In the genomic region with DNA sequence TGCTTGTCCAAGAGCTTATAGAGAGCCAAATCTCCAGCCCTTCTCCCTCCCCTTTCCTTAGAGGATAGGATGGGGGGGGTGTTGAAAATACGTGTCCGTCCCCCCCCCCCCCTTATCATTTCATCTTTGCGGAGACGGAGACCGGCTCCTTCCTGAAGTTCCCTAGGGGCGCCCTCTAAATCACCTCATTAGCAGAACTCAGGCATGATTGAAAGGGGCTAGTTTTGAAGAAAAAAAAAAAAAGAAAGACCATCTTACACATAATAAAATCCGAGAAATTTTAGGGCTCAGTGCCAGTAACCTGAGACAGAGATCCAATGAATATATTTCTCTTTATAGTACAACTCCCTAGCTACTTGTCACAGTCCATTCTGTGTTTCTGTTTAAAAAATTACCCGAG, we compare ENCODE assay signal across 25 mouse cellular contexts.
DNase-seq lines count a peak whose midpoint lies in the region; ATAC-seq and TF ChIP-seq lines count a peak whose summit lies in the region.
"Had no signal": no experiment of that assay in that cellular context is flagged by ENCODE, and none has a peak within 500 bp of the region (broad histone marks: within the 10 kb centered on the region; RNA-seq: fewer than 3 reads in every experiment).

No protein-coding gene starts in this region.

- H3K4me3 ChIP-seq in kidney, postnatal 0 days (replicated peaks; ENCODE audit: low read depth, low read length), result no peak overlapping the region
- no peak overlapping the region for H3K4me3 ChIP-seq in lung, postnatal 0 days (ENCODE audit: low read depth, low read length)
- no peak overlapping the region for H3K4me3 ChIP-seq in embryonic facial prominence, embryonic 14.5 days (ENCODE audit: low read depth, low read length)
- H3K4me3 ChIP-seq in limb, embryonic 15.5 days, result no peak overlapping the region
- H3K4me3 ChIP-seq in heart, embryonic 12.5 days, result no peak overlapping the region
- H3K4me3 ChIP-seq: embryonic facial prominence, embryonic 12.5 days; forebrain, embryonic 10.5 days; forebrain, embryonic 15.5 days; heart, adult 2 months; heart, embryonic 13.5 days; hindbrain, embryonic 15.5 days; liver, embryonic 13.5 days had no signal

- H3K4me1 ChIP-seq in kidney, postnatal 0 days (replicated peaks; ENCODE audit: insufficient read depth, low read length), result no peaks in the 10 kb centered on the region
- H3K4me1 ChIP-seq in lung, postnatal 0 days (ENCODE audit: insufficient read depth, low read depth, low read length), result no peaks in the 10 kb centered on the region
- H3K4me1 ChIP-seq in embryonic facial prominence, embryonic 14.5 days (ENCODE audit: control insufficient read depth, insufficient read depth, low read length), result no peaks in the 10 kb centered on the region
- H3K4me1 ChIP-seq in limb, embryonic 15.5 days, result peaks cover 3% of the 10 kb centered on the region; the same call in 1 of the 2 replicates
- H3K4me1 ChIP-seq in heart, embryonic 12.5 days (replicated peaks), result 0 out of 2 replicates have a peak, but pooled peaks cover 1% of the 10 kb centered on the region
- H3K4me1 ChIP-seq: embryonic facial prominence, embryonic 12.5 days; forebrain, embryonic 10.5 days; forebrain, embryonic 15.5 days; heart, embryonic 13.5 days; hindbrain, embryonic 15.5 days; liver, embryonic 13.5 days had no signal

- DNase-seq in kidney, postnatal 0 days (ENCODE audit: low spot score), result peak; percentile 19
- DNase-seq in kidney, postnatal 14 days, result no peak
- DNase-seq in lung, postnatal 0 days (ENCODE audit: low spot score), result no peak
- no peak for DNase-seq in lung, adult 18-20 months
- peak; percentile 71 for DNase-seq in embryonic facial prominence, embryonic 14.5 days (ENCODE audit: low spot score)
- DNase-seq in right cerebral cortex, postnatal 14 days, result no peak
- DNase-seq: adrenal gland, postnatal 25 days; B cell, adult 2 months; cerebellum, adult 18-20 months; cerebellum, postnatal 10 days; heart, adult 2 months; heart, postnatal 10 days; kidney, adult 11 months; kidney, postnatal 4 days; liver, embryonic 13.5 days; lung, postnatal 10 days had no signal

- H3K27ac ChIP-seq in kidney, postnatal 0 days, result no peak overlapping the region
- no peak overlapping the region for H3K27ac ChIP-seq in lung, postnatal 0 days (ENCODE audit: low read length)
- no peak overlapping the region for H3K27ac ChIP-seq in embryonic facial prominence, embryonic 14.5 days (replicated peaks; ENCODE audit: low read depth, low read length)
- H3K27ac ChIP-seq in limb, embryonic 15.5 days, result no peak overlapping the region
- no peak overlapping the region for H3K27ac ChIP-seq in heart, embryonic 12.5 days (ENCODE audit: poor library complexity, severe bottlenecking)
- H3K27ac ChIP-seq: embryonic facial prominence, embryonic 12.5 days; forebrain, embryonic 10.5 days; forebrain, embryonic 15.5 days; heart, adult 2 months; heart, embryonic 13.5 days; hindbrain, embryonic 15.5 days; liver, embryonic 13.5 days had no signal

- H3K27me3 ChIP-seq in kidney, postnatal 0 days (ENCODE audit: insufficient read depth, low read length), result no peaks in the 10 kb centered on the region
- H3K27me3 ChIP-seq in lung, postnatal 0 days (replicated peaks; ENCODE audit: insufficient read depth, low read length), result no peaks in the 10 kb centered on the region
- H3K27me3 ChIP-seq in embryonic facial prominence, embryonic 14.5 days (replicated peaks; ENCODE audit: control insufficient read depth, insufficient read depth, low read length), result no peaks in the 10 kb centered on the region
- H3K27me3 ChIP-seq in limb, embryonic 15.5 days, result no peaks in the 10 kb centered on the region
- H3K27me3 ChIP-seq in heart, embryonic 12.5 days (replicated peaks), result no peaks in the 10 kb centered on the region
- H3K27me3 ChIP-seq: embryonic facial prominence, embryonic 12.5 days; forebrain, embryonic 15.5 days; heart, embryonic 13.5 days; hindbrain, embryonic 15.5 days; liver, embryonic 13.5 days had no signal

- ATAC-seq in kidney, postnatal 0 days (replicated peaks; ENCODE audit: low FRiP score, low read depth), result no peak
- ATAC-seq in lung, postnatal 0 days, result no peak
- ATAC-seq in embryonic facial prominence, embryonic 14.5 days (ENCODE audit: low read depth), result no peak
- no peak for ATAC-seq in limb, embryonic 15.5 days (ENCODE audit: insufficient number of reproducible peaks, low FRiP score, low TSS enrichment, low read depth)
- ATAC-seq in heart, embryonic 12.5 days (ENCODE audit: insufficient number of reproducible peaks, low FRiP score), result no peak
- ATAC-seq: forebrain, embryonic 15.5 days; inflammation-experienced regulatory T-cells, adult 6 months had no signal

- no peak for TF ChIP-seq CTCF in kidney, postnatal 0 days (IDR thresholded peaks at IDR 0.05; ENCODE audit: low read depth)
- TF ChIP-seq CTCF in lung, postnatal 0 days (IDR thresholded peaks at IDR 0.05), result no peak

- no peaks in the 10 kb centered on the region for H3K36me3 ChIP-seq in kidney, postnatal 0 days (ENCODE audit: insufficient read depth, low read length)
- no peaks in the 10 kb centered on the region for H3K36me3 ChIP-seq in lung, postnatal 0 days (ENCODE audit: insufficient read depth, low read length)
- H3K36me3 ChIP-seq in embryonic facial prominence, embryonic 14.5 days (ENCODE audit: control insufficient read depth, insufficient read depth, low read length), result no peaks in the 10 kb centered on the region
- H3K36me3 ChIP-seq in limb, embryonic 15.5 days, result no peaks in the 10 kb centered on the region
- no peaks in the 10 kb centered on the region for H3K36me3 ChIP-seq in heart, embryonic 12.5 days
- H3K36me3 ChIP-seq: embryonic facial prominence, embryonic 12.5 days; forebrain, embryonic 10.5 days; forebrain, embryonic 15.5 days; heart, embryonic 13.5 days; hindbrain, embryonic 15.5 days; liver, embryonic 13.5 days had no signal

- WGBS in kidney, postnatal 0 days, result 23% methylated on average over 6 of the region's 8 CpGs
- 46% methylated on average over 7 of the region's 8 CpGs for whole genome bisulfite sequencing in lung, postnatal 0 days
- WGBS in embryonic facial prominence, embryonic 14.5 days, result 34% methylated on average over 8 of the region's 8 CpGs
- 13% methylated on average over 8 of the region's 8 CpGs for WGBS in limb, embryonic 15.5 days
- 64% methylated on average over 8 of the region's 8 CpGs for WGBS in heart, embryonic 12.5 days

- no peak overlapping the region for H3K4me2 ChIP-seq in kidney, postnatal 0 days (ENCODE audit: low read length)
- H3K4me2 ChIP-seq in lung, postnatal 0 days (replicated peaks; ENCODE audit: low read depth, low read length), result 0 out of 2 replicates have a peak overlapping the region, but pooled peaks have one; percentile 4
- no peak overlapping the region for H3K4me2 ChIP-seq in embryonic facial prominence, embryonic 14.5 days (ENCODE audit: low read depth, low read length)
- peak overlapping the region; percentile 14; the same call in 1 of the 2 replicates for H3K4me2 ChIP-seq in limb, embryonic 15.5 days
- no peak overlapping the region for H3K4me2 ChIP-seq in heart, embryonic 12.5 days
- H3K4me2 ChIP-seq: embryonic facial prominence, embryonic 12.5 days; forebrain, embryonic 15.5 days; heart, embryonic 13.5 days; hindbrain, embryonic 15.5 days; liver, embryonic 13.5 days; midbrain, embryonic 11.5 days had no signal

- no peaks in the 10 kb centered on the region for H3K9me3 ChIP-seq in kidney, postnatal 0 days (replicated peaks; ENCODE audit: low read length)
- H3K9me3 ChIP-seq in lung, postnatal 0 days (ENCODE audit: low read length), result no peaks in the 10 kb centered on the region
- no peaks in the 10 kb centered on the region for H3K9me3 ChIP-seq in embryonic facial prominence, embryonic 14.5 days (ENCODE audit: control insufficient read depth, low read length)
- H3K9me3 ChIP-seq in limb, embryonic 15.5 days, result no peaks in the 10 kb centered on the region
- H3K9me3 ChIP-seq in heart, embryonic 12.5 days (replicated peaks), result no peaks in the 10 kb centered on the region
- H3K9me3 ChIP-seq: embryonic facial prominence, embryonic 12.5 days; forebrain, embryonic 10.5 days; forebrain, embryonic 15.5 days; heart, embryonic 13.5 days; hindbrain, embryonic 15.5 days; liver, embryonic 13.5 days had no signal

- H3K9ac ChIP-seq in kidney, postnatal 0 days (ENCODE audit: low read depth, low read length), result no peak overlapping the region
- no peak overlapping the region for H3K9ac ChIP-seq in lung, postnatal 0 days (replicated peaks; ENCODE audit: low read depth)
- H3K9ac ChIP-seq in embryonic facial prominence, embryonic 14.5 days (ENCODE audit: low read depth, low read length), result no peak overlapping the region
- no peak overlapping the region for H3K9ac ChIP-seq in limb, embryonic 15.5 days
- no peak overlapping the region for H3K9ac ChIP-seq in heart, embryonic 12.5 days
- H3K9ac ChIP-seq: embryonic facial prominence, embryonic 12.5 days; forebrain, embryonic 15.5 days; heart, embryonic 13.5 days; hindbrain, embryonic 15.5 days; liver, embryonic 13.5 days had no signal

- TF ChIP-seq EP300 in lung, postnatal 0 days (IDR thresholded peaks at IDR 0.05), result no peak

Comparison
In these comparisons a context has a peak if more than half of its experiments do, and no peak if none do; other contexts are left out.
1. DNase-seq: peak in kidney, postnatal 0 days (single experiment) and embryonic facial prominence, embryonic 14.5 days (single experiment); none in kidney, postnatal 14 days (single experiment), lung, postnatal 0 days (single experiment), lung, adult 18-20 months (0 of 2) and right cerebral cortex, postnatal 14 days (single experiment).
2. H3K4me2 ChIP-seq: peak in lung, postnatal 0 days (single experiment) and limb, embryonic 15.5 days (single experiment); none in kidney, postnatal 0 days (single experiment), embryonic facial prominence, embryonic 14.5 days (single experiment) and heart, embryonic 12.5 days (single experiment).